In the genomic region with DNA sequence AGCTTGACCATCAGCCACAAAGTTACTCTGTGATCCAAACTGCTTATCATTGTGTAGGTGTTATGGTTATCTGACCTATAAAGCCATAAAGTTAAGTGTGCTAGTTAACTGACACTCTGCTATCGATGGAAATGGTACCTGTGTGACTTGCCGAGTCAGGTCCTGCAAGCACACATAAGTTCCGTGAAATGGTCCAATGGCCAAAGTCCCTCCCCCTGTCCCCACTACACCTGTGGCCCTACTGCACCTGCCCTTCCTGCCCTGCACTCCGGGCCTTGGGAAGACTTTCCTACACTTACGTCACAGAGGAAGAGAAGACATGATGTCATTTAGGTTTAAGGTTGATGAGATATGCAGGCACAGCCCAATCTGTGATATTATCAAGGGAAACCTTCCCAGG, we compare ENCODE assay signal across 32 mouse cellular contexts.
"Had no signal": no experiment of that assay in that cellular context is flagged by ENCODE, and none has a peak within 500 bp of the region (broad histone marks: within the 10 kb centered on the region; RNA-seq: fewer than 3 reads in every experiment).

No protein-coding gene starts in this region.

- H3K9me3 ChIP-seq: heart, embryonic 10.5 days; heart, embryonic 12.5 days; heart, embryonic 13.5 days; heart, embryonic 15.5 days; hindbrain, embryonic 10.5 days; hindbrain, embryonic 12.5 days; hindbrain, embryonic 13.5 days; hindbrain, embryonic 15.5 days; kidney, embryonic 15.5 days had no signal

- ATAC-seq: hindbrain, embryonic 16.5 days; hindbrain, postnatal 0 days; inflammation-experienced regulatory T-cells, adult 6 months had no signal

- H3K4me2 ChIP-seq: heart, embryonic 11.5 days; heart, embryonic 12.5 days; heart, embryonic 13.5 days; heart, embryonic 15.5 days; hindbrain, embryonic 12.5 days; hindbrain, embryonic 13.5 days; hindbrain, embryonic 14.5 days; hindbrain, embryonic 15.5 days; kidney, embryonic 15.5 days had no signal

- H3K4me3 ChIP-seq: heart, embryonic 10.5 days; heart, embryonic 12.5 days; heart, embryonic 13.5 days; heart, embryonic 15.5 days; hindbrain, embryonic 10.5 days; hindbrain, embryonic 12.5 days; hindbrain, embryonic 13.5 days; hindbrain, embryonic 15.5 days; kidney, embryonic 15.5 days; layer of hippocampus, adult 2 months; left cerebral cortex, adult 2 months had no signal

- H3K27me3 ChIP-seq: hindbrain, embryonic 12.5 days; hindbrain, embryonic 13.5 days; hindbrain, embryonic 15.5 days had no signal

- H3K4me1 ChIP-seq: hindbrain, embryonic 12.5 days had no signal

- H3K9ac ChIP-seq: heart, embryonic 12.5 days; heart, embryonic 13.5 days; heart, embryonic 15.5 days; hindbrain, embryonic 12.5 days; hindbrain, embryonic 13.5 days; hindbrain, embryonic 14.5 days; hindbrain, embryonic 15.5 days; kidney, embryonic 15.5 days had no signal

- H3K36me3 ChIP-seq: heart, embryonic 10.5 days; heart, embryonic 12.5 days; heart, embryonic 13.5 days; heart, embryonic 15.5 days; hindbrain, embryonic 10.5 days; hindbrain, embryonic 12.5 days; hindbrain, embryonic 13.5 days; hindbrain, embryonic 15.5 days; kidney, embryonic 15.5 days had no signal

- H3K27ac ChIP-seq: heart, embryonic 10.5 days; heart, embryonic 13.5 days; heart, embryonic 15.5 days; hindbrain, embryonic 10.5 days; hindbrain, embryonic 12.5 days; hindbrain, embryonic 13.5 days; hindbrain, embryonic 14.5 days; hindbrain, embryonic 15.5 days; hindbrain, postnatal 0 days; kidney, embryonic 15.5 days; kidney, postnatal 0 days; layer of hippocampus, adult 2 months; left cerebral cortex, adult 2 months had no signal

- DNase-seq: heart, postnatal 14 days; heart, postnatal 36 days; heart, postnatal 4 days; kidney, adult 11 months; kidney, adult 18-20 months; kidney, adult 2 months; kidney, adult 8-10 months; kidney, adult 9 months; kidney, postnatal 10 days; kidney, postnatal 14 days; kidney, postnatal 25 days; kidney, postnatal 36 days; kidney, postnatal 4 days; layer of hippocampus, adult 9-11 months; layer of hippocampus, postnatal 36 days had no signal
